Mouse (Mus musculus): ENCODE measurements around the gene Tet3. TPM values are rescaled to one million over a fixed set of nuclear protein-coding genes. Genes with fewer than 3 reads are reported as not detected.

Tet3 gene
- polyA plus RNA-seq, 1 experiment from 2014 or later: 52.2 TPM

- Histone ChIP-seq H3K4me3 (replicated peaks; ENCODE audit: low read length) (no peak overlapping the region), H3K9ac (no peak overlapping the region), H3K36me3 (replicated peaks; ENCODE audit: control insufficient read depth, insufficient read depth) (peaks cover 53% of the 10 kb centered on the region), H3K27me3 (ENCODE audit: control insufficient read depth, insufficient read depth, low read length) (no peaks in the 10 kb centered on the region), H3K27ac (no peak overlapping the region), H3K4me2 (replicated peaks) (no peak overlapping the region), H3K9me3 (ENCODE audit: control insufficient read depth, low read length) (no peaks in the 10 kb centered on the region), H3K4me1 (replicated peaks; ENCODE audit: control insufficient read depth, insufficient read depth, low read length) (no peaks in the 10 kb centered on the region; the same call in 1 of the 2 replicates)
- no peak for DNase-seq (ENCODE audit: low spot score)
- no peak for ATAC-seq (ENCODE audit: low FRiP score)
- 98% methylated on average over 13 of the region's 13 CpGs for WGBS
These were observed 54.3 kb downstream of the Tet3 start for GRCm38 (mm10) chr6:83404571-83404970.

GRCm38 (mm10) chr6:83403481-83403880 is 55.4 kb downstream of the Tet3 start:
- Histone ChIP-seq H3K9me3 (ENCODE audit: control insufficient read depth, low read length) (no peaks in the 10 kb centered on the region), H3K36me3 (replicated peaks; ENCODE audit: control insufficient read depth, insufficient read depth) (peaks cover 53% of the 10 kb centered on the region), H3K27me3 (ENCODE audit: control insufficient read depth, insufficient read depth, low read length) (no peaks in the 10 kb centered on the region), H3K4me3 (replicated peaks; ENCODE audit: low read length) (no peak overlapping the region), H3K4me1 (replicated peaks; ENCODE audit: control insufficient read depth, insufficient read depth, low read length) (no peaks in the 10 kb centered on the region), H3K4me2 (replicated peaks) (no peak overlapping the region), H3K27ac (no peak overlapping the region), H3K9ac (no peak overlapping the region)
- 0 out of 2 replicates have a peak, but pooled peaks have one; percentile 15 for ATAC-seq (ENCODE audit: low FRiP score)
- WGBS: 92% methylated on average over 8 of the region's 8 CpGs
- DNase-seq (ENCODE audit: low spot score): no peak

GRCm38 (mm10) chr6:83399790-83400189 is 59.1 kb downstream of the Tet3 start:
- H3K36me3 ChIP-seq (replicated peaks; ENCODE audit: control insufficient read depth, insufficient read depth): peaks cover 75% of the 10 kb centered on the region

DNA sequence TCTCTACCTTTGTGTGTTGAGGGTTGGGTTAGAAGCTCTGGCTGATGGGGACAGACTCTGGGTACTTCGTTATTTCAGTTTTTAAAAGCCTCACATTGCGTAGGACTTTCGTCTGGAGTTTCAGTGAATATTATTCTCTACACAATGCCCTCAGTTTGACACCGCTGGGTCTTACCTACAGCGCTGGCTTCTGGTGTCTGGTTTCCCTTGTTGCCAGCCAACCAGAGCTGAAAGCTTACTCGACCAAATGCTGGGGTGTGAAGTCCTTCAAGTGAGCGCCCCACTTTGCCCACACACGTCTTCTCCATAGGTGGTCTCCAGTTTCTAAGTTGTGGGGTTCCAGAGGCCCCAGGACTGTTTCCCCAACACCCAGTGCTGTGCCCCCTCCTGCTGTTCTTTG is 61.2 kb downstream of the Tet3 start:
- Histone ChIP-seq H3K27me3 (ENCODE audit: control insufficient read depth, insufficient read depth, low read length) (no peaks in the 10 kb centered on the region), H3K4me1 (replicated peaks; ENCODE audit: control insufficient read depth, insufficient read depth, low read length) (no peaks in the 10 kb centered on the region), H3K36me3 (replicated peaks; ENCODE audit: control insufficient read depth, insufficient read depth) (peaks cover 57% of the 10 kb centered on the region), H3K4me2 (replicated peaks) (no peak overlapping the region), H3K9ac (no peak overlapping the region), H3K4me3 (replicated peaks; ENCODE audit: low read length) (no peak overlapping the region), H3K27ac (no peak overlapping the region), H3K9me3 (ENCODE audit: control insufficient read depth, low read length) (no peaks in the 10 kb centered on the region)
- DNase-seq (ENCODE audit: low spot score) (no peak), ATAC-seq (ENCODE audit: low FRiP score) (no peak)
- 90% methylated on average over 8 of the region's 8 CpGs for WGBS

More at GRCm38 (mm10) chr6:83399790-83400189, 59.1 kb downstream of the Tet3 start:
- WGBS: 81% methylated on average over 3 of the region's 3 CpGs
- Histone ChIP-seq H3K27ac (no peak overlapping the region), H3K9ac (no peak overlapping the region), H3K4me1 (replicated peaks; ENCODE audit: control insufficient read depth, insufficient read depth, low read length) (no peaks in the 10 kb centered on the region), H3K9me3 (ENCODE audit: control insufficient read depth, low read length) (no peaks in the 10 kb centered on the region), H3K4me3 (replicated peaks; ENCODE audit: low read length) (no peak overlapping the region), H3K4me2 (replicated peaks) (no peak overlapping the region), H3K27me3 (ENCODE audit: control insufficient read depth, insufficient read depth, low read length) (no peaks in the 10 kb centered on the region)
- ATAC-seq (ENCODE audit: low FRiP score): no peak
- DNase-seq (ENCODE audit: low spot score): no peak

GRCm38 (mm10) chr6:83396711-83397110 is 62.2 kb downstream of the Tet3 start:
- Histone ChIP-seq H3K4me3 (replicated peaks; ENCODE audit: low read length) (no peak overlapping the region), H3K27me3 (ENCODE audit: control insufficient read depth, insufficient read depth, low read length) (no peaks in the 10 kb centered on the region), H3K27ac (no peak overlapping the region), H3K4me2 (replicated peaks) (no peak overlapping the region), H3K36me3 (replicated peaks; ENCODE audit: control insufficient read depth, insufficient read depth) (peaks cover 48% of the 10 kb centered on the region), H3K9me3 (ENCODE audit: control insufficient read depth, low read length) (no peaks in the 10 kb centered on the region), H3K9ac (no peak overlapping the region), H3K4me1 (replicated peaks; ENCODE audit: control insufficient read depth, insufficient read depth, low read length) (no peaks in the 10 kb centered on the region)
- no peak for DNase-seq (ENCODE audit: low spot score)
- 94% methylated on average over 2 of the region's 2 CpGs for WGBS
- no peak for ATAC-seq (ENCODE audit: low FRiP score)

- Histone ChIP-seq H3K4me3 (replicated peaks; ENCODE audit: low read length) (no peak overlapping the region), H3K36me3 (replicated peaks; ENCODE audit: control insufficient read depth, insufficient read depth) (peaks cover 38% of the 10 kb centered on the region), H3K4me1 (replicated peaks; ENCODE audit: control insufficient read depth, insufficient read depth, low read length) (no peaks in the 10 kb centered on the region), H3K27ac (no peak overlapping the region), H3K9me3 (ENCODE audit: control insufficient read depth, low read length) (no peaks in the 10 kb centered on the region), H3K9ac (no peak overlapping the region), H3K4me2 (replicated peaks) (no peak overlapping the region), H3K27me3 (ENCODE audit: control insufficient read depth, insufficient read depth, low read length) (no peaks in the 10 kb centered on the region)
- 96% methylated on average over 15 of the region's 15 CpGs for WGBS
- ATAC-seq (ENCODE audit: low FRiP score) (no peak), DNase-seq (ENCODE audit: low spot score) (no peak)
These were observed 63.2 kb downstream of the Tet3 start for GRCm38 (mm10) chr6:83395544-83396229.

DNA sequence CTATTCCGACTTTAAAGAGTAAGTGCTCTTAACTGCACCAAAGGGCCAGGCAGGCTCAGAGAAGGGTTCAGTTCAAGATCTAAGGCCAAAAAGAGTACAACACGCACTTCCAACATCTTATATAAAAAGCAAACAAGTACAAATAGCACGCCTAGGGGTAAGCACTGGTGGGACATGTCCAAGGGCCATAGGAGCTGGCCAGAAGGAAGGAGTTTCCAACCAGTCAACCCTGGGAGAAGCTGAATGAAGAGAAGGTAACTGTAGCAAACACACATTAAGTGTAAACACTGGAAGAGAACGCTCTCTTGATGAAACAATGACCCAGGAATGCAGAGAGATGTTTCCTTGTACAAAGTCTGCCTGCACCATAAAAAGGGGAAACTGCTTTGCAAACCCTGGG is 64.8 kb downstream of the Tet3 start:
- Histone ChIP-seq H3K4me3 (replicated peaks; ENCODE audit: low read length) (no peak overlapping the region), H3K4me1 (replicated peaks; ENCODE audit: control insufficient read depth, insufficient read depth, low read length) (no peaks in the 10 kb centered on the region), H3K9me3 (ENCODE audit: control insufficient read depth, low read length) (no peaks in the 10 kb centered on the region), H3K27ac (no peak overlapping the region), H3K9ac (no peak overlapping the region), H3K36me3 (replicated peaks; ENCODE audit: control insufficient read depth, insufficient read depth) (peaks cover 32% of the 10 kb centered on the region), H3K27me3 (ENCODE audit: control insufficient read depth, insufficient read depth, low read length) (no peaks in the 10 kb centered on the region), H3K4me2 (replicated peaks) (no peak overlapping the region)
- WGBS: 96% methylated on average over 4 of the region's 4 CpGs
- DNase-seq (ENCODE audit: low spot score) (no peak), ATAC-seq (ENCODE audit: low FRiP score) (no peak)

DNA sequence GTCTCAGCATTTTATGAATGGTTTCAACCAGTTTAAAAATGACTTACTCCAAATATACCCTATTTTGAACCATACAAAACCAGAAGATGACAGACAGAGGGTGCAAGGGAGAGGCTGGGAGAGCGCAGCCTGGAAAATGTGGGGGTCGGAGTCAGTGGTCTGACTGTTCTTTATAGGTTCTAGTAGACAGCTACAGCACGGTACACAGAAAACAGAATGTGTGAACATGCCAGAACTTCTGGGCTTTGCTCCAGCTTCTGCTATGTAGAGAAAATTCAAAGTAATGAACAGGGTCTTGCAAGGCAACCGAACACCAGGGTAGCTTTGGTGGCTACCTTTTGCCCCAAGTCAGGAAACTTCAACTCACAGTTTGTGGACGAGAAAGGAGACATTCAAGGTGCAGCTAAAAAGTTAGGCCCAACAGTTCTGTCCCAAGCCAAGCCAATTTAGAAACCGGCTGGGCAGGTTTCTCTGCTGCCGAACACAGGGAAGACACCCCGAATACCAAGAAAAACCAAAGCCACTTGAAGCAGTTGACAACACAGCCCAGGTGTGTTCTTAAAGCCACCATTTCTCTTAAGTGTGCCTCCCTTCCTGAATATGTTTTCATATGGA is 66.6 kb downstream of the Tet3 start:
- ATAC-seq (ENCODE audit: low FRiP score) (no peak), DNase-seq (ENCODE audit: low spot score) (no peak)
- Histone ChIP-seq H3K36me3 (replicated peaks; ENCODE audit: control insufficient read depth, insufficient read depth) (peaks cover 26% of the 10 kb centered on the region), H3K9ac (no peak overlapping the region), H3K4me3 (replicated peaks; ENCODE audit: low read length) (no peak overlapping the region), H3K4me2 (replicated peaks) (no peak overlapping the region), H3K4me1 (replicated peaks; ENCODE audit: control insufficient read depth, insufficient read depth, low read length) (no peaks in the 10 kb centered on the region), H3K27me3 (ENCODE audit: control insufficient read depth, insufficient read depth, low read length) (no peaks in the 10 kb centered on the region), H3K27ac (no peak overlapping the region), H3K9me3 (ENCODE audit: control insufficient read depth, low read length) (no peaks in the 10 kb centered on the region)
- WGBS: 86% methylated on average over 8 of the region's 8 CpGs

GRCm38 (mm10) chr6:83385569-83386090 is 73.3 kb downstream of the Tet3 start:
- H3K27ac ChIP-seq: no peak overlapping the region
- WGBS: 93% methylated on average over 9 of the region's 9 CpGs
- H3K27me3 ChIP-seq (ENCODE audit: control insufficient read depth, insufficient read depth, low read length): no peaks in the 10 kb centered on the region
- H3K9ac ChIP-seq: no peak overlapping the region
- H3K9me3 ChIP-seq (ENCODE audit: control insufficient read depth, low read length): no peaks in the 10 kb centered on the region
- H3K36me3 ChIP-seq (replicated peaks; ENCODE audit: control insufficient read depth, insufficient read depth): peaks cover 47% of the 10 kb centered on the region
- ATAC-seq (ENCODE audit: low FRiP score) (no peak), DNase-seq (ENCODE audit: low spot score) (no peak)
- H3K4me3 ChIP-seq (replicated peaks; ENCODE audit: low read length): no peak overlapping the region
- H3K4me2 ChIP-seq (replicated peaks): no peak overlapping the region
- H3K4me1 ChIP-seq (replicated peaks; ENCODE audit: control insufficient read depth, insufficient read depth, low read length): no peaks in the 10 kb centered on the region

Measured in hindbrain, embryonic 14.5 days (tissue).